Mouse (Mus musculus) left cerebral cortex, adult 2 months (tissue): ENCODE data around the gene Ecd. TPM values are rescaled to one million over a fixed set of nuclear protein-coding genes. Genes with fewer than 3 reads are reported as not detected.

Source experiments
- DNase-seq, 2 experiments: peaks; one replicate each; pipeline ENCODE4 v3.0.0; 2021 to 2022; ENCODE audit warnings: low spot score in 2 of 2, mixed read lengths in 1 of 2; ENCODE audit errors: extremely low spot score in 1 of 2
- H3K27ac ChIP-seq: fragments of 200-600 bp; 2 replicates; pipeline ENCODE4 v1.8.1; 2022
- H3K4me3 ChIP-seq: fragments of 200-600 bp; 2 replicates; pipeline ENCODE4 v1.8.1; 2022
- CTCF ChIP-seq: fragments of 200-600 bp; IDR thresholded peaks from 2 replicates; pipeline ENCODE4 v1.8.1; 2022; ENCODE audit warnings: antibody characterized with exemption, mild to moderate bottlenecking, moderate library complexity
- intact Hi-C: fragments of 180-260 bp; cut with DNase I; formaldehyde crosslinking; loops from one replicate; pipeline ENCODE4 v1.15.1; 2025
- long read RNA-seq, 2 experiments: library from polyadenylated mRNA; stranded (forward); transcript quantifications; one replicate each; pipeline ENCODE4 v2.0.0; 2021; ENCODE audit warnings: borderline mapping rate in 2 of 2
- total RNA-seq, 2 experiments: library from RNA; stranded (reverse); gene quantifications; 2 replicates each; pipeline ENCODE4 v1.2.3; 2021

Ecd gene
- 10 to 100 TPM; 33.2 to 39.0 TPM for total RNA-seq
- long read RNA-seq, experiment 1, transcript Ecd-201 (14 exons, 3,132 nt), result major isoform, 47 of 55 reads
- long read RNA-seq, experiment 1, partial matches to known transcripts, result 3 of 55 reads
- long read RNA-seq, experiment 1, other reads (novel, unspliced or antisense), result 5 of 55 reads
- long read RNA-seq, experiment 2, transcript Ecd-201 (14 exons, 3,132 nt), result major isoform, 35 of 43 reads
- long read RNA-seq, experiment 2, partial matches to known transcripts, result 4 of 43 reads
- long read RNA-seq, experiment 2, other reads (novel, unspliced or antisense), result 4 of 43 reads

- intact Hi-C loops, result loop anchor here (1.0 kb wide), 1 partner anchor 45 kb away; the partner anchor contains the start of gene Mrps16
- peak; percentile 50 for TF ChIP-seq CTCF
- H3K4me3 ChIP-seq, result peak within 1 kb of the TSS; percentile 97
- peak within 1 kb of the TSS; percentile 94 for H3K27ac ChIP-seq
- DNase-seq, result peak; percentile 90
These were observed at the start of gene Ecd, which contains the start of gene Fam149b for GRCm38 (mm10) chr14:20347991-20348541. Gene Ecd, minus strand, starts transcription at chr14:20348121. Gene Fam149b, plus strand, starts transcription at chr14:20348162.

GRCm38 (mm10) chr14:20397220-20397619 is 49.3 kb upstream of the Ecd start:
- intact Hi-C loops, result no loop called here
- Histone ChIP-seq H3K27ac (no peak overlapping the region), H3K4me3 (no peak overlapping the region)
- DNase-seq, result no peak
- no peak for TF ChIP-seq CTCF

GRCm38 (mm10) chr14:20393205-20393913 is 45.4 kb upstream of the Ecd start, which contains the start of gene Mrps16:
Gene Mrps16, minus strand, starts transcription at chr14:20393634.
- peak within 1 kb of the TSS; percentile 99 for H3K4me3 ChIP-seq
- peak; percentile 89 to 95 for DNase-seq
- intact Hi-C loops, result loop anchor here (1.0 to 5.0 kb wide), 2 partner anchors 45 to 571 kb away; partner anchors contain the start of genes Ecd, Fam149b and Rtraf
- TF ChIP-seq CTCF, result peak; percentile 100
- peak within 1 kb of the TSS; percentile 97 for H3K27ac ChIP-seq

GRCm38 (mm10) chr14:20392326-20392725 is 44.4 kb upstream of the Ecd start:
- no peak overlapping the region for H3K4me3 ChIP-seq
- DNase-seq, result no peak
- no peak for TF ChIP-seq CTCF
- no peak overlapping the region for H3K27ac ChIP-seq
- intact Hi-C loops, result loop anchor here (5.0 kb wide), 1 partner anchor 570 kb away; the partner anchor contains the start of gene Rtraf

GRCm38 (mm10) chr14:20389446-20390079 is 41.6 kb upstream of the Ecd start:
- no peak overlapping the region; the same call in 1 of the 2 replicates for H3K27ac ChIP-seq
- H3K4me3 ChIP-seq, result peak overlapping the region; percentile 68
- DNase-seq, result no peak
- no peak for TF ChIP-seq CTCF
- intact Hi-C loops, result loop anchor here (5.0 kb wide), 1 partner anchor 567 kb away; the partner anchor contains the start of gene Rtraf

GRCm38 (mm10) chr14:20388441-20389129 is 40.7 kb upstream of the Ecd start, which contains the start of gene Dnajc9:
Gene Dnajc9, minus strand, starts transcription at chr14:20388910.
- no peak for TF ChIP-seq CTCF
- intact Hi-C loops, result no loop called here
- Histone ChIP-seq H3K27ac (peak within 1 kb of the TSS; percentile 89), H3K4me3 (peak within 1 kb of the TSS; percentile 68)
- peak; percentile 96 for DNase-seq

GRCm38 (mm10) chr14:20379753-20380430 is 32.0 kb upstream of the Ecd start:
- no peak for DNase-seq
- Histone ChIP-seq H3K4me3 (no peak overlapping the region), H3K27ac (no peak overlapping the region)
- no peak for TF ChIP-seq CTCF
- intact Hi-C loops, result no loop called here

- no peak overlapping the region for H3K4me3 ChIP-seq
- no peak for TF ChIP-seq CTCF
- no peak for DNase-seq
- H3K27ac ChIP-seq, result no peak overlapping the region
- intact Hi-C loops, result no loop called here
These were observed 31.2 kb upstream of the Ecd start for GRCm38 (mm10) chr14:20379087-20379640.

GRCm38 (mm10) chr14:20378313-20379061 is 30.6 kb upstream of the Ecd start:
- DNase-seq, result no peak
- H3K4me3 ChIP-seq, result no peak overlapping the region
- intact Hi-C loops, result no loop called here
- TF ChIP-seq CTCF, result peak; percentile 50
- no peak overlapping the region for H3K27ac ChIP-seq
